Mouse (Mus musculus) liver, adult 2 months (tissue): ENCODE data around the gene Serinc3. TPM values are rescaled to one million over a fixed set of nuclear protein-coding genes. Genes with fewer than 3 reads are reported as not detected.
A peak's percentile ranks its signal among the peaks of the same experiment; 100 is the strongest.
"Not testable (repeated sequence)": the region's sequence is repeated elsewhere in the genome, so short reads cannot be mapped to it uniquely, and the experiment has no call there.

Experiments
- DNase-seq: peaks from one replicate; pipeline ENCODE4 v3.0.0-alpha.2; 2011; ENCODE audit warnings: low read depth, low spot score; ENCODE audit errors: extremely low read depth
- H3K27ac ChIP-seq: fragments of 200-500 bp; replicated peaks from 2 replicates; pipeline ENCODE4 v1.5.1; 2012; ENCODE audit warnings: low read depth, mild to moderate bottlenecking, control low read depth, inconsistent platforms, low read length; ENCODE audit not compliant: insufficient read depth
- H3K27me3 ChIP-seq: fragments of 200-500 bp; 2 replicates; pipeline ENCODE4 v1.6.1; 2012; ENCODE audit warnings: mild to moderate bottlenecking, moderate library complexity, low read length, inconsistent platforms; ENCODE audit not compliant: control insufficient read depth, insufficient read depth
- H3K36me3 ChIP-seq: fragments of 200-500 bp; 2 replicates; pipeline ENCODE4 v1.6.1; 2012; ENCODE audit warnings: low read length, inconsistent platforms; ENCODE audit not compliant: control insufficient read depth, insufficient read depth
- H3K4me1 ChIP-seq: fragments of 200-500 bp; 2 replicates; pipeline ENCODE4 v1.6.1; 2011; ENCODE audit warnings: low read length; ENCODE audit not compliant: control insufficient read depth, insufficient read depth
- H3K4me3 ChIP-seq: fragments of 200-500 bp; 2 replicates; pipeline ENCODE4 v1.5.1; 2011; ENCODE audit warnings: low read depth, mild to moderate bottlenecking, control low read depth, low read length, moderate library complexity; ENCODE audit not compliant: insufficient read depth
- H3K79me2 ChIP-seq: fragments of 200-500 bp; 2 replicates; pipeline ENCODE4 v1.6.1; 2012; ENCODE audit warnings: inconsistent platforms, mild to moderate bottlenecking, low read length, moderate library complexity; ENCODE audit not compliant: control insufficient read depth, insufficient read depth
- H3K9ac ChIP-seq: fragments of 200-500 bp; 2 replicates; pipeline ENCODE4 v1.6.1; 2012; ENCODE audit warnings: low read depth, mild to moderate bottlenecking, control low read depth, inconsistent platforms, low read length
- CTCF ChIP-seq: fragments of 200-500 bp; IDR thresholded peaks from 2 replicates; pipeline ENCODE4 v1.5.1; 2011; ENCODE audit warnings: low read depth, low read length, control low read depth
- POLR2A ChIP-seq: fragments of 200-500 bp; IDR thresholded peaks from 2 replicates; pipeline ENCODE4 v1.6.1; 2011; ENCODE audit warnings: low read length, control low read depth; ENCODE audit not compliant: insufficient read depth; ENCODE audit errors: extremely low read depth
- WGBS: fragments of 180-500 bp; shearing (Covaris S2); methylation state at CpG from one replicate; pipeline ENCODE4 v1.1.7; 2018; 5-methylcytosine and 5-hydroxymethylcytosine counted together
- polyA plus RNA-seq: library from polyadenylated mRNA; depleted of rRNA; stranded (reverse); fragments of >200 nt; gene quantifications from 2 replicates; pipeline ENCODE4 v1.2.3, GENCODE M21; 2012
- total RNA-seq: library from RNA; depleted of rRNA; stranded (reverse); fragments of >200 nt; gene quantifications from 2 replicates; pipeline ENCODE4 v1.2.3, GENCODE M21; 2014

Gene Serinc3
- total and polyA plus RNA-seq, 2 experiments: 122 to 123 TPM

DNA sequence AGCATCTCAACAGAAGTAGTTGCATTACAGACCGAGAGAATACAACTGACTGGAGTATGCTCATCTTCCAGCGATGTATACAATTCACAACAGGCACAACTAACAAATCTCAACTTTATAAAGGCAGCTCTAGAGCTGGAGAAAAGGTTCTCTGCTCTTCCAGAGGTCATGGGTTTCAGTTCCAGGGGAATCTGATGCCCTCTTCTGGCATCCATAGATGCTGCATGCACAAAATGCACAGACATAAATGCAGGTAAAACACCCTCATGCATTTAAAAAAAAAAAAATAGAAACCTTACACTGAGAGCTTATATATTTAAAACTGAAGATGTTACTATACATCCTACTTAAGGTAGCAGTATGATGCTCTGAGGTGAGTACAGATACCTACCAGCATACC lies 13.2 kb downstream of the Serinc3 start:
- WGBS: 94% methylated on average over 2 of the region's 2 CpGs
- H3K36me3 ChIP-seq: peaks cover 78% of the 10 kb centered on the region
- no peak for DNase-seq
- no peak overlapping the region for H3K4me3 ChIP-seq
- no peak for TF ChIP-seq POLR2A
- no peak for TF ChIP-seq CTCF
- H3K9ac ChIP-seq: no peak overlapping the region
- H3K27me3 ChIP-seq: no peaks in the 10 kb centered on the region
- H3K79me2 ChIP-seq: no peaks in the 10 kb centered on the region; the same call in 1 of the 2 replicates
- no peak overlapping the region for H3K27ac ChIP-seq
- H3K4me1 ChIP-seq: no peaks in the 10 kb centered on the region; the same call in 1 of the 2 replicates

DNA sequence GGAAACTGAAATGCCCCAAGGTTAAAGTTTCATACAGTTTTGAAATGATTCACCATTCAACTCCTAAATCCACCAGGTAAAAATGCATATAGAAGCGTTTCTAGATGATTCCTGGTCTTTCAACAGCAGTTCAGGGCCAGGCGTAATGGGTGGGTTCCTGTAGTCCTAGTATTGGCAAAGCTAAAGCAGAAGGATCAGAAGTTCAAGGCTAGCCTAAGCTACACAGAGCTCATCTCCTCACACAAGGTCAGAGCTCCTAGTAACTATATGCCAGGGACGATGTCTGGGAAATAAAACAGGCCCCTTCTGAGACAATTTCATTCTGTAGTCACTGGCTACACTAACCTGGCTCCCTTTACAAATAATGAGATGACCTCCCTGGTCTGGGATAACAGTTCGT lies 13.7 kb downstream of the Serinc3 start:
- TF ChIP-seq POLR2A (no peak), CTCF (no peak)
- WGBS: 92% methylated on average over 4 of the region's 4 CpGs

DNA sequence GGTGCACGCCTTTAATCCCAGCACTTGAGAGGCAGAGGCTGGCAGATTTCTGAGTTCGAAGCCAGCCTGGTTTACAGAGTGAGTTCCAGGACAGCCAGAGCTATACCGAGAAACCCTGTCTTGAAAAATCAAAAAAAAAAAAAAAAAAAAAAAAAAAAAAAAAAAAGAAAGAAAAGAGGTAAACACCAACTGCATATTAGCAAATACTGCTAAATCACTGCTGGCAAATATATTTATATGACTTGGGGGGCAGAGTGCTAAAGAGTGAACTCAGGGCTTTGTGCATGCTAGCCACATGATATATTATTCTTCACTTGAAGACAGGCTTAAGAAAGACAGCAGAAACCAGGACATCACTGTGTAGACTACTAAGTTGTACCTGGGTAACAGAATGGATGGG lies 23.5 kb downstream of the Serinc3 start:
- not testable (repeated sequence) for H3K4me1 ChIP-seq
- 85% methylated on average over 3 of the region's 3 CpGs for WGBS

More for the DNA sequence above, 13.7 kb downstream of the Serinc3 start:
- H3K4me3 ChIP-seq: no peak overlapping the region
- no peaks in the 10 kb centered on the region for H3K27me3 ChIP-seq
- H3K4me1 ChIP-seq: no peaks in the 10 kb centered on the region
- H3K9ac ChIP-seq: no peak overlapping the region
- no peak for DNase-seq
- H3K36me3 ChIP-seq: peaks cover 79% of the 10 kb centered on the region
- H3K27ac ChIP-seq: no peak overlapping the region
- H3K79me2 ChIP-seq: no peaks in the 10 kb centered on the region; the same call in 1 of the 2 replicates

DNA sequence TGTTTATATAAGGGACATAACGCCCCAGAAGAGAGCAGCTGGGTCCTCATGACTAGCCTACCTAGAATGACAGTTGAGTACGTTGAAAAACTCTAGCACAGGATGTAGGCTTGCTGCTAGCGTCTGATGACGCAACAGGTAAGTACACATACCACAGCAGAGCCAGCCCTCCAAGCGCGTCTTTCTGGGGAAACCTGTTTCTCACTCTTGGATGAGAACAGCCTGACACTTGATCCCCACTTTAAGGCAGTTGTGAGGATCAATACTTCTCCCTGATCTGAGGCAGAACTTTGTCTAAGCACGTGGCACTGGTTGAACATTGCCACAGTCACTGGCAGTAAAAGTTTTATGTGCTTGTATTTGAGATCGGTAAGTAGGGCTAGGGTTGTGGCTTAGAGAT lies 24.5 kb downstream of the Serinc3 start:
- peak; percentile 70 for DNase-seq

More for the DNA sequence above, 23.5 kb downstream of the Serinc3 start:
- H3K36me3 ChIP-seq: peaks cover 86% of the 10 kb centered on the region
- H3K27ac ChIP-seq, DNase-seq, H3K27me3 ChIP-seq, H3K79me2 ChIP-seq, H3K4me3 ChIP-seq, H3K9ac ChIP-seq: not testable (repeated sequence)

DNA sequence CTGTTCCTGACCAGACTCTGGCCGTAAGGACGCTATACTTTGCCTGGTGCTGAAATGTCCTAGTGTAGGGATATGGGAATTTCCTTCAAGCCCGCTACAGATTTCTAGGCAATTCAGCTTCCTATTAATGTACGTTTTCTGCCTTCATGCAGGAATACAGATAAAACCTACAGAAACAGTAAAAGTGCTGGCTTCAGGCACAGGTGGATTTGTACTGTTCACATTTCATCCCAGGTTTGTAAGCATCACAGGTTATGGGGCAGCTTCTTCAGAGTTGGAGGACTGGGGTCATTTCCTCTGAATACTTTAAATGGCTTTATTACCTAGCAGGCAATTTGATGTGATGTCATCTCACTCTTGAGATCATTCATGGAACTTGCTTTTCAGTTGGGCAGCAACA lies 27.1 kb downstream of the Serinc3 start:
- no peak for DNase-seq
- TF ChIP-seq CTCF (no peak), POLR2A (no peak)
- Histone ChIP-seq H3K4me1 (0 out of 2 replicates have a peak, but pooled peaks cover 6% of the 10 kb centered on the region), H3K79me2 (no peaks in the 10 kb centered on the region), H3K27me3 (no peaks in the 10 kb centered on the region), H3K27ac (no peak overlapping the region), H3K36me3 (peaks cover 67% of the 10 kb centered on the region), H3K9ac (no peak overlapping the region), H3K4me3 (no peak overlapping the region)
- WGBS: 91% methylated on average over 4 of the region's 4 CpGs

More for the DNA sequence above, 24.5 kb downstream of the Serinc3 start:
- Histone ChIP-seq H3K36me3 (peaks cover 82% of the 10 kb centered on the region), H3K4me1 (0 out of 2 replicates have a peak, but pooled peaks cover 6% of the 10 kb centered on the region), H3K9ac (no peak overlapping the region), H3K27me3 (no peaks in the 10 kb centered on the region), H3K79me2 (no peaks in the 10 kb centered on the region), H3K27ac (no peak overlapping the region), H3K4me3 (no peak overlapping the region)
- no peak for TF ChIP-seq CTCF
- TF ChIP-seq POLR2A: no peak
- WGBS: 26% methylated on average over 8 of the region's 8 CpGs

DNA sequence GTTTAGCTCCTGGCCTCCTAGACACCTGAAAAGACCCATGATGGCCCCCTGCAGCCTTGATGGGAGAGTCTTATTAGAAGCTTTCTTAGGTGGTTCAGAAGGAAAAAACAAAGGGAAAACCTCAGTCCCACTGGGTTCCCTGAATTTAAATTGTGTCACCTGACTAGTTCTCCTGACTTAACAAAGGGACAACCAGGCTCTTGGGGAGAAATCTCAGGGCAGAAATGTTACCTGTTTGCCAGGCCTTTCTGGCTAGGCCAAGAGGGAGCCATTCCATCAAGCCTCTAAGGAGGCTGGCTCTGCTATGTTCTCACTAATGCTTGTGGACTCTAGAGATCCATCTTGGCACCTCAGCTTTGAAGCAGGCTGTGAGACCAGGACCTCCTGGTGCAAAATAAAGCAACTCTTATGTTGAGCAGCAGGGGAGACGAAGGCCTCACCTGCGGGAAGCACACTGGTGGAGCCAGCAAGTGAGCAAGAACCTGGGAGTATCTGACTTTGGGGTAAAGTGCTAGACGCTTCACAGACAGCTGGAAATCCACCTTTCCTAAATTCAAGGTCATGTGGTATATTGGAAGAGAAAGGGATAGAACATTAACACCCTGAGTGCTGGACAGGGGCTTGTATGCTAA lies 27.6 kb downstream of the Serinc3 start:
- Histone ChIP-seq H3K27ac (no peak overlapping the region), H3K4me1 (0 out of 2 replicates have a peak, but pooled peaks cover 6% of the 10 kb centered on the region), H3K27me3 (no peaks in the 10 kb centered on the region), H3K79me2 (no peaks in the 10 kb centered on the region), H3K36me3 (peaks cover 62% of the 10 kb centered on the region), H3K9ac (no peak overlapping the region), H3K4me3 (no peak overlapping the region)
- TF ChIP-seq POLR2A: no peak
- no peak for TF ChIP-seq CTCF
- whole genome bisulfite sequencing: 90% methylated on average over 3 of the region's 3 CpGs
- no peak for DNase-seq
